Mouse (Mus musculus): Measurements from ENCODE around the gene Eif3k.
"Not testable (repeated sequence)": the region's sequence is repeated elsewhere in the genome, so short reads cannot be mapped to it uniquely, and the experiment has no call there.

Eif3k gene

GRCm38 (mm10) chr7:28984452-28984851 lies 2.8 kb upstream of the Eif3k start:
- DNase-seq = no peak

DNA sequence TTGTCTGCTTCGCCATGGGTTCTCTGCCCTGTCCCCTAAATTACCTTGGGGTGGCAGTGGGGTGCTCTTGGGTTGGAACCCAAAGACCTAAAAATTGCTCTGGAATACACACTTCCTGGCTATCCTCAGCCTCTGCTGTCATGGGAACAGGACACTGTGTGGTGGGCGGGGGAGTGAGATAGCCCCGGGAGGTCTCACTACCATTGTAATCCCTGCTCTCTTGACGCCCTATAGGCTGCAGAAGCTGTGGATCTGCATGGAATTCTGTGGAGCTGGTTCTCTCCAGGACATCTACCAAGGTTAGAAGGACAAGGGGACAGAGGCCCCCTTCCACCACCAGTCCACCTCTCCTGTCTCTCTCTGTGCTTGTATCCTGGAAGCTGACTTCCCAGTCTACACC lies 2.2 kb upstream of the Eif3k start:
- DNase-seq = no peak

- peak; percentile 55 for DNase-seq
Observed at GRCm38 (mm10) chr7:28983141-28983564, 1.5 kb upstream of the Eif3k start.

GRCm38 (mm10) chr7:28982274-28983013 lies 780 bp upstream of the Eif3k start:
- no peak for DNase-seq

- no peak for DNase-seq
Observed at GRCm38 (mm10) chr7:28977556-28977955, 4.1 kb downstream of the Eif3k start.

DNA sequence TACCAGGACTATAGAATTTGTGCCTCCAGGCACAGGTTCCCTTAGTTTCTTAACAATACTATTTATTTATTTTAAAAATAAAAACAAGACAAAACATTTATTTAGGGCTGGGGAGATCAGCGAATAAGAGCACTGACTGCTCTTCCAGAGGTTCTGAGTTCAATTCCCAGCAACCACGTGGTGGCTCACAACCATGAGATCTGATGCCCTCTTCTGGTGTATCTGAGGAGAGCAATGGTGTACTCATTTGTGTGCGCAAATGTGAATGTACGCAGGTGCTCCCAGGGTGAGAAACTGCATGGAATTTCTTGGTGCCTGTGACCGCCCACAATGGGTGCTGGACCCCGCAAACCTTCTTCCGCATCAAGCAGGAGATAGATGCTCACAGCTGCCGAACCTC lies 8.6 kb downstream of the Eif3k start:
- DNase-seq = no peak

DNA sequence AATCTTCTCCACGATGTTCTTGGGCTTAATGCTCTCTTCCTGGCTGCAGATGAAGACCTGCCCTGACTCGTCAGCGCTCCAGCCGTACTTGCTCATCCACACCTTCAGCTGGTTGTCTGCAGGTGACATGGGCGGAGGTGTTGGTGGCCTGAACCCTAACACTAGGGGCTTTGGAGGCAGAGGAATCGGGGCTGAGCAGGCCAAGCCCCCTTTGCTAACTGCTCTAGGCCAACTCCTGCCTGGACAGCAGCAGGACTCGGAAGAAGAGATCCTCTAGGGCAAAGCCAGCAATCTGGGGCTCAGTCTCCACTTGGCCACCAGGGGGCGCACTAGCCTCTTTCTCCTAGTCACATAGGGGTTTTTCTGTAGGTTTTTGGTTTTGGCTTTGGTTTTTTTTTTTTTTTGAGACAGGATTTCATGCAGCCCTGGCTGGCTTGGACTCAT lies 9.1 kb downstream of the Eif3k start:
- DNase-seq = peak; percentile 67

DNA sequence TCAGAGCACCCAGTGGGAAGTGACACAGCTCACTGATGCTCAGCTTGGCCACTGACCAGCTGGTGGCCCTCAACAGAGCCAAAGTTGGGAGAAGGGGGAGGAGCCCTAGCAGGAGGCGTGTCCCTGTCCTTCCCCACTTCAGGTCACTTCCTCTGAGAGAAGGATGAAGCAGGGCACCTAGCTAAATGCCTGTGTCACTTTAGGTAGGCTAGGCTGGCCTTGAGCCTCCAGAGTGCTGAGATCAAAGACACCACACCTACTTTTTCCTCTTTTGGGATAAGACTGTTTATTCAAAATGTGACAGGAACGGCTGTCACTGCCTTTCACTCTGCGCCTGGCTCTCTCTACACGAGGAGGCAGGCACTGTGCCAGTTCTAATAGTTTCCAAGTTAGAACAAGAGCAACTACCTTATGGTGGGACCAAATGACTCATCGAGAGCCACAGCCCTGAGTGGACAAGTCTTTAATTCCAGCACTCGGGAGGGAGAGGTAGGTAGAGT lies 9.8 kb downstream of the Eif3k start:
- DNase-seq = no peak

- no peak for DNase-seq
Observed at GRCm38 (mm10) chr7:28971029-28971428, 10.6 kb downstream of the Eif3k start.

- DNase-seq = no peak
Observed at GRCm38 (mm10) chr7:28969672-28970394, 11.8 kb downstream of the Eif3k start.

DNA sequence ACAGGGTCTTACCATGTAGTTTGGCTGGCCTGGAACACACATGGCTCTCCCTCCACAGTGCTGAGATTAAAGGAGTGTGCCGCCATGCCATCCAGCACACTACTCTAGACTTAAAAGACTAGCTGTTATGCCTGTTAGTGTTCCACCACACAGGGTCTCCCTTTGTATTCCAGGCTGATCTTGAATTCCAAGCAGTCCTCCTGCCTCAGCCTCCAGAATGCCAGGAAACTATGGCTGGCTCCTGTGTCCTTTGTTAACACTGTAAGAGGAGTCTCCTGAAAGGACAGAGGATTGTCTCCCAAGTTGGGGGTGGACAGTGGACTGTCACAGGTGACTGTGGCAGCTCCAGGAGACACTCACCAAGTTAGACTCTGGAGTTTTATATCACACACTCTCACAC lies 12.4 kb downstream of the Eif3k start:
- no peak for DNase-seq

- DNase-seq = not testable (repeated sequence)
Observed at GRCm38 (mm10) chr7:28968120-28968519, 13.5 kb downstream of the Eif3k start.

GRCm38 (mm10) chr7:28966751-28967505 lies 14.7 kb downstream of the Eif3k start:
- DNase-seq = no peak

DNA sequence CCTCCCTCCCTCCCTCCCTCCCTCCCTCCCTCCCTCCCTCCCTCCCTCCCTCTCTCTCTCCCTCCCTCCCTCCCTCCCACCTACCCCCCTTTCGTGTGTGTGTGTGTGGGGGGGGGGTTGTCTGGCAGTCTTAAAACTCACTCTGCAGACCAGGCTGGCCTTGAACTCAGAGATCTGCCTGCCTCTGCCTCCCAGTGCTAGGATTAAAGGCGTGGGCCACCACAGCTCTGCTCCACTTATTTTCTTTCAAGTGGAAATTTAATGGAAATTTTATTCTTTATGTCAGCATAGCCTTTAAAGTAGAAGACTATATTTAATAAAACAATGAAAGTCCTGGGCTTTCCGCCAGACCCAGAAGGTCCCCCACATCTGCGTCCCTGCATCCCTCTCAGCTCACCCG lies 15.5 kb downstream of the Eif3k start:
- DNase-seq = no peak

- DNase-seq = no peak
Observed at GRCm38 (mm10) chr7:28965346-28965840, 16.3 kb downstream of the Eif3k start.

DNA sequence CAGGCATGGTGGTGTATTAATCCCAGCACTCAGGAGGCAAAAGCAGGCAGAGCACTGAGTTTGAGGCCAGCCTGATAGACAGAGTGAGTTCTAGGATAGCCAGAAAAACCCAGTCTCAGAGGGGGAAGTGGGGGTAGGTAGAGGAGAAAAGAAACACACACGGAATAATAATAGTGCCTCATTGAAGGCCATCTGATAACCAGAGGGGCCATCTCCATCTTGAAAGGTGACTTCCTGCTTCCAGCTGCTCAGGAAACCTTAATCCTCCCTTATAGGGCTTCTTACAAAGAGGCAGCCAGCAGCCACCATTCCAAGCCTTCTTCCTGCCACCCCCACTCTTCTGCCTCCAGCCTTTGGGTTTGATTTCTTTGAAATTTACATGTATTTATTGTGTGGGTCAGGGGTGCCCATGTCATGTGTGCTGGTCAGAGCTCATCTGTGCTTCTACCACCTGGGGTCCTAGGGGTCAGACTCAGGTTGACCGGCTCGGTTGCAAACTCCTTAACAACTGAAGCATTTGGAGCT lies 18.2 kb downstream of the Eif3k start:
- DNase-seq = no peak

- peak; percentile 99 for DNase-seq
Observed at GRCm38 (mm10) chr7:28961927-28962670, 19.6 kb downstream of the Eif3k start, which contains the start of gene Actn4. TSS of gene Actn4 (minus strand) at chr7:28962340.

- no peak for DNase-seq
Observed at GRCm38 (mm10) chr7:28961584-28961926, 20.1 kb downstream of the Eif3k start.

- no peak for DNase-seq
Observed at GRCm38 (mm10) chr7:28960354-28961046, 21.2 kb downstream of the Eif3k start.

DNA sequence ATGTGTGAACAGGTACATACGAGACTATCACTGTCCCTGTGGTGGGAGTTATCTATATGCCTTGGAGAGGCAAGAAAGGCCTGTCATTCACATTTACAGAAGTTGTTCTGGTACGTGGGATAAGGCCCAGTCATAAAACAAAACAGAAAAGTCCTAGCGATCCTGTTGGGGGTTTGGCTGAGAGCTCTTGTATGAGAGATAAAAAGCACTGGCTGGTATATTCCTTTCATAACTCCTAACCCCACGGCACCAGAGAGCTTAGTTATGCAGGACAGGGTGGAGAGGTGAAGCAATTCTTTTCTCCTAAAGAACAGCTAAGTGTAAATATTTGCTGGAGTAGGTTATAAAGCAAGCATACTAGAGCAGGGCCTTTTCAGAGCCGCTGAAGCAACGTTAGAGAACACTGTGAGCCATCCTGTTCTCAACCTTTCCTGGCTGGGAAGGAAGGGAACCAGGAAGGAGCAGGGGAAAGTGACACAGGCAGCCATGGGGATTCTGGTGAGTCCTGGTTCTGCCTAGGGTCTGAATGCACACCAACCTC lies 22.1 kb downstream of the Eif3k start:
- no peak for DNase-seq

GRCm38 (mm10) chr7:28958770-28959169 lies 22.9 kb downstream of the Eif3k start:
- no peak for DNase-seq
